Mouse (Mus musculus) adrenal gland, adult 8-10 months (tissue): ENCODE data around the gene Retsat. TPM values are rescaled to one million over a fixed set of nuclear protein-coding genes. Genes with fewer than 3 reads are reported as not detected.

Source experiments
- total RNA-seq, 4 experiments: library from RNA; stranded (reverse); gene quantifications; 2 replicates each; pipeline ENCODE4 v1.2.4; 2022

Retsat gene
- total RNA-seq, 4 experiments from 2014 or later, result 269 to 371 (median 318) TPM

Other genes starting within 250 kb of the Retsat start
- 10 to 100 TPM; 20.0 to 37.7 (median 28.2) TPM for gene Tmem150a, start 243.0 kb upstream of the Retsat start, total RNA-seq
- gene Rnf181, start 231.5 kb upstream of the Retsat start, total RNA-seq, result 100 to 1,000 TPM; 330 to 558 (median 451) TPM
- gene Vamp5, start 218.0 kb upstream of the Retsat start, total RNA-seq, result 10 to 100 TPM; 37.2 to 56.4 (median 40.4) TPM
- gene Vamp8, start 207.8 kb upstream of the Retsat start, total RNA-seq, result 100 to 1,000 TPM; 142 to 179 (median 157) TPM
- 10 to 100 TPM; 58.6 to 91.3 (median 75.3) TPM for gene Ggcx, start 184.2 kb upstream of the Retsat start, total RNA-seq
- 100 to 1,000 TPM; 191 to 262 (median 238) TPM for gene Mat2a, start 158.9 kb upstream of the Retsat start, total RNA-seq
- under 1 TPM; 0.43 to 0.52 (median 0.47) TPM for gene Sh2d6, start 76.8 kb upstream of the Retsat start, total RNA-seq
- gene Capg, start 54.1 kb upstream of the Retsat start, total RNA-seq, result 100 to 1,000 TPM in 1 of 4 experiments, 10 to 100 TPM in 3; 49.1 to 110 (median 82.0) TPM
- gene Elmod3, start 62 bp upstream of the Retsat start, total RNA-seq, result 10 to 100 TPM; 19.9 to 35.5 (median 25.5) TPM
- gene Tgoln1, start 18.5 kb downstream of the Retsat start, total RNA-seq, result 100 to 1,000 TPM; 238 to 271 (median 258) TPM
- gene Tcf7l1, start 190.8 kb downstream of the Retsat start, total RNA-seq, result 10 to 100 TPM in 2 of 4 experiments, 1 to 10 TPM in 2; 8.2 to 21.0 (median 12.2) TPM